In genomic region chr4:129149321-129149720, GRCm38 (mm10) we compare ENCODE assay signal across 31 mouse cellular contexts. TPM values are rescaled to one million over a fixed set of nuclear protein-coding genes. Genes with fewer than 3 reads are reported as not detected.
DNase-seq lines count a peak whose midpoint lies in the region; ATAC-seq and TF ChIP-seq lines count a peak whose summit lies in the region.
"Had no signal": no experiment of that assay in that cellular context is flagged by ENCODE, and none has a peak within 500 bp of the region (broad histone marks: within the 10 kb centered on the region; RNA-seq: fewer than 3 reads in every experiment).

No protein-coding gene starts in this region.

- no peak overlapping the region for H3K9ac ChIP-seq in midbrain, embryonic 11.5 days (ENCODE audit: low read length)
- H3K9ac ChIP-seq in midbrain, postnatal 0 days (replicated peaks; ENCODE audit: low read length, poor library complexity, severe bottlenecking): no peak overlapping the region
- H3K9ac ChIP-seq in neural tube, embryonic 13.5 days: no peak overlapping the region
- H3K9ac ChIP-seq: forebrain, postnatal 0 days; hindbrain, embryonic 12.5 days; hindbrain, embryonic 15.5 days had no signal

- no peaks in the 10 kb centered on the region; the same call in 1 of the 2 replicates for H3K4me1 ChIP-seq in midbrain, embryonic 11.5 days (ENCODE audit: control insufficient read depth, insufficient read depth, low read length)
- peaks cover 7% of the 10 kb centered on the region; the same call in 1 of the 2 replicates for H3K4me1 ChIP-seq in midbrain, postnatal 0 days (ENCODE audit: insufficient read depth, low read length)
- peaks cover 25% of the 10 kb centered on the region for H3K4me1 ChIP-seq in neural tube, embryonic 13.5 days (replicated peaks)

- ATAC-seq in midbrain, embryonic 11.5 days (ENCODE audit: low FRiP score): no peak
- ATAC-seq in midbrain, postnatal 0 days (ENCODE audit: low FRiP score): no peak
- ATAC-seq in neural tube, embryonic 13.5 days (ENCODE audit: low read depth): no peak
- ATAC-seq: CD4-positive, CD25-positive, alpha-beta regulatory T cell, adult 4 months; forebrain, embryonic 14.5 days; forebrain, postnatal 0 days; Patski had no signal

- H3K27ac ChIP-seq in midbrain, embryonic 11.5 days (ENCODE audit: low read depth, low read length): no peak overlapping the region
- no peak overlapping the region for H3K27ac ChIP-seq in midbrain, postnatal 0 days (ENCODE audit: low read depth, low read length)
- H3K27ac ChIP-seq in neural tube, embryonic 13.5 days (replicated peaks): peak overlapping the region; percentile 14; the same call in 1 of the 2 replicates
- H3K27ac ChIP-seq: hindbrain, embryonic 12.5 days had no signal

- H3K27me3 ChIP-seq in midbrain, embryonic 11.5 days (ENCODE audit: control insufficient read depth, insufficient read depth, low read length): no peaks in the 10 kb centered on the region
- H3K27me3 ChIP-seq in midbrain, postnatal 0 days (ENCODE audit: insufficient read depth, low read length): no peaks in the 10 kb centered on the region
- H3K27me3 ChIP-seq in neural tube, embryonic 13.5 days: no peaks in the 10 kb centered on the region
- H3K27me3 ChIP-seq: hindbrain, embryonic 12.5 days; hindbrain, embryonic 15.5 days; Patski had no signal

- no peaks in the 10 kb centered on the region for H3K9me3 ChIP-seq in midbrain, embryonic 11.5 days (ENCODE audit: control insufficient read depth, low read length)
- H3K9me3 ChIP-seq in midbrain, postnatal 0 days (ENCODE audit: low read length): no peaks in the 10 kb centered on the region
- H3K9me3 ChIP-seq in neural tube, embryonic 13.5 days: no peaks in the 10 kb centered on the region
- H3K9me3 ChIP-seq: hindbrain, embryonic 12.5 days; hindbrain, embryonic 15.5 days had no signal

- H3K4me3 ChIP-seq in midbrain, embryonic 11.5 days (ENCODE audit: low read depth, low read length): no peak overlapping the region
- H3K4me3 ChIP-seq in midbrain, postnatal 0 days (ENCODE audit: low read depth, low read length): no peak overlapping the region
- no peak overlapping the region for H3K4me3 ChIP-seq in neural tube, embryonic 13.5 days
- H3K4me3 ChIP-seq: hindbrain, embryonic 12.5 days; hindbrain, embryonic 15.5 days had no signal

- no peak overlapping the region for H3K4me2 ChIP-seq in midbrain, embryonic 11.5 days
- no peak overlapping the region for H3K4me2 ChIP-seq in midbrain, postnatal 0 days (ENCODE audit: low read depth, low read length, poor library complexity, severe bottlenecking)
- no peak overlapping the region for H3K4me2 ChIP-seq in neural tube, embryonic 13.5 days
- H3K4me2 ChIP-seq: heart, embryonic 11.5 days; hindbrain, embryonic 12.5 days; hindbrain, embryonic 15.5 days had no signal

- DNase-seq in midbrain, embryonic 11.5 days (ENCODE audit: low spot score, missing footprints): peak; percentile 4
- no peak for DNase-seq in midbrain, postnatal 0 days (ENCODE audit: low spot score)
- DNase-seq in Muller cell, postnatal 12 days (ENCODE audit: inconsistent ontology term): peak; percentile 66
- DNase-seq in NIH3T3 (ENCODE audit: low read depth): peak; percentile 62
- DNase-seq in left cerebral cortex, adult 18-20 months (ENCODE audit: low spot score in 2 of 2): no peak
- DNase-seq in thymus, postnatal 14 days: no peak
- no peak for DNase-seq in embryo, embryonic 10.5 days (ENCODE audit: low spot score)
- DNase-seq: adrenal gland, postnatal 10 days; adrenal gland, postnatal 36 days; cerebellum, adult 18-20 months; cerebellum, adult 9-10 months; cerebellum, postnatal 14 days; forebrain, postnatal 0 days; gastrocnemius, postnatal 25 days had no signal

- no peak for TF ChIP-seq CTCF in midbrain, postnatal 0 days (IDR thresholded peaks at IDR 0.05)

- 94% methylated on average over 1 of the region's 1 CpGs for WGBS in midbrain, embryonic 11.5 days
- 74% methylated on average over 1 of the region's 1 CpGs for WGBS in midbrain, postnatal 0 days
- WGBS in neural tube, embryonic 13.5 days: 32% methylated on average over 1 of the region's 1 CpGs

- H3K36me3 ChIP-seq in midbrain, embryonic 11.5 days (ENCODE audit: control insufficient read depth, insufficient read depth, low read length): no peaks in the 10 kb centered on the region
- peaks cover 28% of the 10 kb centered on the region for H3K36me3 ChIP-seq in midbrain, postnatal 0 days (ENCODE audit: insufficient read depth, low read length)
- peaks cover 41% of the 10 kb centered on the region for H3K36me3 ChIP-seq in neural tube, embryonic 13.5 days

RNA-seq across cellular contexts. Expression of gene Fndc5, which starts 12.5 kb away (rescaled TPM):
- polyA plus RNA-seq in midbrain, embryonic 11.5 days (2014; fragmentation: Nextera tagmentation; extraction: Ambion mirVana): 0.95 and 1.5 TPM in 2 replicates
- 22.5 and 36.3 TPM in 2 replicates for total RNA-seq in midbrain, postnatal 0 days (2014; rRNA removed)
- 14.6 and 16.1 TPM in 2 replicates for polyA plus RNA-seq in midbrain, postnatal 0 days (2015; fragmentation: Nextera tagmentation; extraction: Ambion mirVana)
- polyA plus RNA-seq in neural tube, embryonic 13.5 days (2015; fragmentation: Nextera tagmentation; extraction: Ambion mirVana): 24.4 and 24.5 TPM in 2 replicates
- total RNA-seq in left cerebral cortex, adult 18-20 months (2021): 10 to 100 TPM; 55.0 to 63.3 TPM
- total RNA-seq: common myeloid progenitor, adult 5-6 weeks had no signal
- polyA plus RNA-seq: Patski had no signal

RNA-seq across cellular contexts. Expression of gene Hpca, which starts 27.5 kb away (rescaled TPM):
- polyA plus RNA-seq in midbrain, embryonic 11.5 days (2014; fragmentation: Nextera tagmentation; extraction: Ambion mirVana): 2.0 and 2.3 TPM in 2 replicates
- 282 and 292 TPM in 2 replicates for total RNA-seq in midbrain, postnatal 0 days (2014; rRNA removed)
- polyA plus RNA-seq in midbrain, postnatal 0 days (2015; fragmentation: Nextera tagmentation; extraction: Ambion mirVana): 217 and 238 TPM in 2 replicates
- polyA plus RNA-seq in neural tube, embryonic 13.5 days (2015; fragmentation: Nextera tagmentation; extraction: Ambion mirVana): 50.3 and 55.8 TPM in 2 replicates
- 100 to 1,000 TPM; 684 to 738 TPM for total RNA-seq in left cerebral cortex, adult 18-20 months (2021)
- total RNA-seq: gastrocnemius, adult 8-10 months; gastrocnemius, postnatal 25 days; heart, postnatal 25 days; hematopoietic stem cell, adult 5-6 weeks had no signal
- polyA plus RNA-seq: C2C12; CD4-positive, CD25-positive, alpha-beta regulatory T cell, adult 4 months; Patski had no signal

RNA-seq across cellular contexts. Expression of gene S100pbp, which starts 40.2 kb away (rescaled TPM):
- polyA plus RNA-seq in midbrain, embryonic 11.5 days (2014; fragmentation: Nextera tagmentation; extraction: Ambion mirVana): 20.0 and 26.9 TPM in 2 replicates
- total RNA-seq in midbrain, postnatal 0 days (2014; rRNA removed): 49.6 and 59.5 TPM in 2 replicates
- polyA plus RNA-seq in midbrain, postnatal 0 days (2015; fragmentation: Nextera tagmentation; extraction: Ambion mirVana): 20.7 and 24.2 TPM in 2 replicates
- polyA plus RNA-seq in neural tube, embryonic 13.5 days (2015; fragmentation: Nextera tagmentation; extraction: Ambion mirVana): 15.8 and 19.9 TPM in 2 replicates
- total RNA-seq in left cerebral cortex, adult 18-20 months (2021): 10 to 100 TPM; 37.1 to 38.3 TPM

RNA-seq across cellular contexts. Expression of gene Yars, which starts 40.2 kb away (rescaled TPM):
- polyA plus RNA-seq in midbrain, embryonic 11.5 days (2014; fragmentation: Nextera tagmentation; extraction: Ambion mirVana): 105 and 106 TPM in 2 replicates
- 66.8 and 81.9 TPM in 2 replicates for total RNA-seq in midbrain, postnatal 0 days (2014; rRNA removed)
- 107 and 111 TPM in 2 replicates for polyA plus RNA-seq in midbrain, postnatal 0 days (2015; fragmentation: Nextera tagmentation; extraction: Ambion mirVana)
- polyA plus RNA-seq in neural tube, embryonic 13.5 days (2015; fragmentation: Nextera tagmentation; extraction: Ambion mirVana): 106 and 108 TPM in 2 replicates
- 100 to 1,000 TPM in 1 of 2 experiments, 10 to 100 TPM in 1; 83.9 to 102 TPM for total RNA-seq in left cerebral cortex, adult 18-20 months (2021)

RNA-seq across cellular contexts. Expression of gene Tmem54, which starts 44.0 kb away (rescaled TPM):
- polyA plus RNA-seq in midbrain, embryonic 11.5 days (2014; fragmentation: Nextera tagmentation; extraction: Ambion mirVana): 0.20 and 0.43 TPM in 2 replicates
- total RNA-seq in midbrain, postnatal 0 days (2014; rRNA removed): 0.99 TPM in 1 of 2 replicates, not detected in the other
- polyA plus RNA-seq in midbrain, postnatal 0 days (2015; fragmentation: Nextera tagmentation; extraction: Ambion mirVana): 0.21 TPM in 1 of 2 replicates, not detected in the other
- polyA plus RNA-seq in neural tube, embryonic 13.5 days (2015; fragmentation: Nextera tagmentation; extraction: Ambion mirVana): 0.39 TPM in 1 of 2 replicates, not detected in the other
- total RNA-seq in left cerebral cortex, adult 18-20 months (2021): not detected
- total RNA-seq: adrenal gland, adult 18-20 months; adrenal gland, postnatal 10 days; adrenal gland, postnatal 36 days; common myeloid progenitor, adult 5-6 weeks; forebrain, postnatal 0 days; gastrocnemius, adult 8-10 months; gastrocnemius, postnatal 25 days; heart, adult 8-10 months; heart, postnatal 25 days; hematopoietic stem cell, adult 5-6 weeks; MEL had no signal
- polyA plus RNA-seq: CD4-positive, CD25-positive, alpha-beta regulatory T cell, adult 4 months; forebrain, embryonic 14.5 days; forebrain, postnatal 0 days; heart, embryonic 14.5 days; heart, postnatal 0 days; hindbrain, embryonic 15.5 days; Patski had no signal

Comparison
In these comparisons a context has a peak if more than half of its experiments do, and no peak if none do; other contexts are left out.
1. DNase-seq: peak in midbrain, embryonic 11.5 days (single experiment), Muller cell, postnatal 12 days (single experiment) and NIH3T3 (single experiment); none in midbrain, postnatal 0 days (single experiment), left cerebral cortex, adult 18-20 months (0 of 2), thymus, postnatal 14 days (single experiment) and embryo, embryonic 10.5 days (single experiment).
2. RNA of gene Hpca, which starts 27.5 kb away (polyA plus RNA-seq): 217 to 238 TPM in midbrain, postnatal 0 days and 50.3 to 55.8 TPM in neural tube, embryonic 13.5 days; 2.0 to 2.3 TPM in midbrain, embryonic 11.5 days; every median in the first group is over 10 times any median in the second.